In genomic region chr17:81459379-81459778, GRCm38 (mm10) we compare ENCODE assay signal across 40 mouse cellular contexts. TPM values are rescaled to one million over a fixed set of nuclear protein-coding genes. Genes with fewer than 3 reads are reported as not detected.
"Had no signal": no experiment of that assay in that cellular context is flagged by ENCODE, and none has a peak within 500 bp of the region (broad histone marks: within the 10 kb centered on the region; RNA-seq: fewer than 3 reads in every experiment).

No protein-coding gene starts in this region.

- H3K36me3 ChIP-seq: heart, embryonic 13.5 days; heart, embryonic 15.5 days; hindbrain, embryonic 10.5 days; hindbrain, embryonic 12.5 days; intestine, embryonic 15.5 days; limb, embryonic 10.5 days; limb, embryonic 12.5 days; liver, embryonic 13.5 days had no signal

- H3K4me3 ChIP-seq: heart, embryonic 13.5 days; heart, embryonic 15.5 days; hindbrain, embryonic 10.5 days; hindbrain, embryonic 12.5 days; intestine, embryonic 15.5 days; limb, embryonic 10.5 days; limb, embryonic 12.5 days; liver, embryonic 13.5 days had no signal

- H3K27ac ChIP-seq: heart, embryonic 13.5 days; heart, embryonic 15.5 days; hindbrain, embryonic 10.5 days; hindbrain, embryonic 12.5 days; hindbrain, embryonic 14.5 days; intestine, embryonic 15.5 days; limb, embryonic 10.5 days; limb, embryonic 12.5 days; liver, embryonic 13.5 days had no signal

- H3K27me3 ChIP-seq: heart, embryonic 13.5 days; heart, embryonic 15.5 days; hindbrain, embryonic 12.5 days; intestine, embryonic 15.5 days; limb, embryonic 12.5 days; liver, embryonic 13.5 days had no signal

- DNase-seq: gastrocnemius, postnatal 14 days; gastrocnemius, postnatal 36 days; heart, adult 18-20 months; heart, postnatal 14 days; heart, postnatal 36 days; kidney, adult 18-20 months; kidney, adult 8-10 months; kidney, postnatal 10 days; kidney, postnatal 25 days; layer of hippocampus, adult 9-11 months; layer of hippocampus, postnatal 36 days; liver; liver, embryonic 13.5 days had no signal

- H3K9me3 ChIP-seq: heart, embryonic 13.5 days; heart, embryonic 15.5 days; hindbrain, embryonic 10.5 days; hindbrain, embryonic 12.5 days; intestine, embryonic 15.5 days; limb, embryonic 10.5 days; limb, embryonic 12.5 days; liver, embryonic 13.5 days had no signal

- H3K9ac ChIP-seq: heart, embryonic 13.5 days; heart, embryonic 15.5 days; hindbrain, embryonic 12.5 days; hindbrain, embryonic 14.5 days; intestine, embryonic 15.5 days; limb, embryonic 12.5 days; liver, embryonic 13.5 days had no signal

- H3K4me1 ChIP-seq: hindbrain, embryonic 10.5 days; hindbrain, embryonic 12.5 days; intestine, embryonic 15.5 days; limb, embryonic 10.5 days; liver, embryonic 13.5 days had no signal

- ATAC-seq: hindbrain, embryonic 16.5 days; inflammation-experienced regulatory T-cells, adult 6 months; intestine, embryonic 15.5 days; intestine, postnatal 0 days had no signal

RNA-seq across cellular contexts. Expression of gene Gm11096, which starts 17.8 kb away (rescaled TPM):
- total RNA-seq: gastrocnemius, adult 8-10 months; gastrocnemius, postnatal 14 days; gastrocnemius, postnatal 36 days; heart, adult 18-20 months; heart, adult 8-10 months; heart, postnatal 14 days; heart, postnatal 36 days; layer of hippocampus, adult 18-20 months; layer of hippocampus, adult 8-10 months; layer of hippocampus, postnatal 14 days; layer of hippocampus, postnatal 36 days; left cerebral cortex, adult 18-20 months; left cerebral cortex, postnatal 14 days; left cerebral cortex, postnatal 36 days had no signal
- polyA plus RNA-seq: gonadal fat pad, adult 2 months; heart, embryonic 11.5 days; heart, embryonic 13.5 days; heart, embryonic 15.5 days; heart, postnatal 0 days; hindbrain, embryonic 10.5 days; hindbrain, embryonic 12.5 days; hindbrain, embryonic 14.5 days; hindbrain, embryonic 16.5 days; inflammation-experienced regulatory T-cells, adult 6 months; intestine, embryonic 15.5 days; intestine, postnatal 0 days; kidney, embryonic 14.5 days; kidney, embryonic 16.5 days; large intestine, adult 2 months; limb, embryonic 10.5 days; limb, embryonic 12.5 days; limb, embryonic 14.5 days; liver, embryonic 11.5 days; liver, embryonic 13.5 days had no signal
